Mouse (Mus musculus) neural tube, embryonic 15.5 days (tissue): ENCODE measurements at regions not wholly inside any gene's neighbourhood (a gene's known extent, or its start where the extent isn't known, plus 50 kb on each side); places are given as distances from the start of the nearest gene placed in this dataset.

ENCODE experiments used
- ATAC-seq: fragments of 200-750 bp; cut with Nextera tagmentation; 2 replicates; pipeline ENCODE4 v1.8.0; 2017; ENCODE audit warnings: mild to moderate bottlenecking, moderate TSS enrichment, moderate library complexity; ENCODE audit not compliant: low FRiP score
- H3K27ac ChIP-seq: fragments of 300-500 bp; sonication (generic); replicated peaks from 2 replicates; pipeline ENCODE4 v1.5.1; 2015; ENCODE audit warnings: mild to moderate bottlenecking, inconsistent platforms
- H3K27me3 ChIP-seq: fragments of 300-500 bp; sonication (generic); replicated peaks from 2 replicates; pipeline ENCODE4 v1.6.1; 2015; ENCODE audit warnings: inconsistent platforms
- H3K36me3 ChIP-seq: fragments of 300-500 bp; sonication (generic); 2 replicates; pipeline ENCODE4 v1.6.1; 2015; ENCODE audit warnings: inconsistent platforms
- H3K4me1 ChIP-seq: fragments of 300-500 bp; sonication (generic); 2 replicates; pipeline ENCODE4 v1.6.1; 2015; ENCODE audit warnings: inconsistent platforms
- H3K4me2 ChIP-seq: fragments of 300-500 bp; sonication (generic); 2 replicates; pipeline ENCODE4 v1.6.1; 2015; ENCODE audit warnings: inconsistent platforms, mild to moderate bottlenecking, moderate library complexity
- H3K4me3 ChIP-seq: fragments of 300-500 bp; sonication (generic); replicated peaks from 2 replicates; pipeline ENCODE4 v1.5.1; 2015; ENCODE audit warnings: mild to moderate bottlenecking, inconsistent platforms
- H3K9ac ChIP-seq: fragments of 300-500 bp; sonication (generic); replicated peaks from 2 replicates; pipeline ENCODE4 v1.6.1; 2015; ENCODE audit warnings: mild to moderate bottlenecking, inconsistent platforms
- H3K9me3 ChIP-seq: fragments of 300-500 bp; sonication (generic); replicated peaks from 2 replicates; pipeline ENCODE4 v1.6.1; 2016; ENCODE audit warnings: inconsistent platforms
- WGBS: fragments of 180-500 bp; shearing (Covaris S2); methylation state at CpG from one replicate; pipeline ENCODE4 v1.1.7; 2015; ENCODE audit warnings: mixed read lengths; 5-methylcytosine and 5-hydroxymethylcytosine counted together

GRCm38 (mm10) chr16:21340136-21340535 lies 82.8 kb upstream of the Vps8 start:
- peak; percentile 49 for ATAC-seq
- Histone ChIP-seq H3K27ac (peak overlapping the region; percentile 81), H3K9ac (no peak overlapping the region), H3K36me3 (no peaks in the 10 kb centered on the region), H3K9me3 (no peaks in the 10 kb centered on the region), H3K4me1 (peaks cover 24% of the 10 kb centered on the region), H3K4me3 (no peak overlapping the region), H3K27me3 (no peaks in the 10 kb centered on the region; the same call in 1 of the 2 replicates), H3K4me2 (no peak overlapping the region)
- 11% methylated on average over 7 of the region's 7 CpGs for WGBS

GRCm38 (mm10) chr16:21349869-21350268 lies 73.0 kb upstream of the Vps8 start:
- H3K4me3 ChIP-seq: no peak overlapping the region
- 0 out of 2 replicates have a peak, but pooled peaks cover 2% of the 10 kb centered on the region for H3K4me1 ChIP-seq
- H3K4me2 ChIP-seq: no peak overlapping the region
- WGBS: 59% methylated on average over 1 of the region's 1 CpGs
- no peaks in the 10 kb centered on the region for H3K27me3 ChIP-seq
- no peak for ATAC-seq
- no peaks in the 10 kb centered on the region for H3K9me3 ChIP-seq
- no peaks in the 10 kb centered on the region for H3K36me3 ChIP-seq
- no peak overlapping the region for H3K9ac ChIP-seq
- no peak overlapping the region for H3K27ac ChIP-seq

- Histone ChIP-seq H3K4me2 (no peak overlapping the region), H3K27ac (no peak overlapping the region), H3K4me3 (no peak overlapping the region), H3K27me3 (no peaks in the 10 kb centered on the region), H3K36me3 (no peaks in the 10 kb centered on the region), H3K4me1 (0 out of 2 replicates have a peak, but pooled peaks cover 2% of the 10 kb centered on the region), H3K9me3 (no peaks in the 10 kb centered on the region), H3K9ac (no peak overlapping the region)
- ATAC-seq: no peak
- WGBS: 85% methylated on average over 3 of the region's 3 CpGs
These were observed 71.6 kb upstream of the Vps8 start for GRCm38 (mm10) chr16:21351289-21351688.

- Histone ChIP-seq H3K4me2 (no peak overlapping the region), H3K4me3 (no peak overlapping the region), H3K4me1 (0 out of 2 replicates have a peak, but pooled peaks cover 2% of the 10 kb centered on the region), H3K27ac (no peak overlapping the region), H3K27me3 (no peaks in the 10 kb centered on the region), H3K36me3 (no peaks in the 10 kb centered on the region), H3K9ac (no peak overlapping the region), H3K9me3 (no peaks in the 10 kb centered on the region)
- ATAC-seq: no peak
- WGBS: 59% methylated on average over 5 of the region's 5 CpGs
These were observed 69.8 kb upstream of the Vps8 start for GRCm38 (mm10) chr16:21353111-21353510.

- WGBS: 22% methylated on average over 6 of the region's 6 CpGs
These were observed 69.4 kb upstream of the Vps8 start for GRCm38 (mm10) chr16:21353545-21353944.

GRCm38 (mm10) chr16:21355638-21356037 lies 67.3 kb upstream of the Vps8 start:
- H3K36me3 ChIP-seq: no peaks in the 10 kb centered on the region
- H3K4me3 ChIP-seq: no peak overlapping the region
- no peak overlapping the region for H3K9ac ChIP-seq
- no peak for ATAC-seq
- no peak overlapping the region for H3K4me2 ChIP-seq
- H3K4me1 ChIP-seq: 0 out of 2 replicates have a peak, but pooled peaks cover 2% of the 10 kb centered on the region
- no peaks in the 10 kb centered on the region for H3K9me3 ChIP-seq
- no peaks in the 10 kb centered on the region for H3K27me3 ChIP-seq
- no peak overlapping the region for H3K27ac ChIP-seq
- WGBS: 83% methylated on average over 1 of the region's 1 CpGs

More at GRCm38 (mm10) chr16:21353545-21353944, 69.4 kb upstream of the Vps8 start:
- 0 out of 2 replicates have a peak, but pooled peaks cover 2% of the 10 kb centered on the region for H3K4me1 ChIP-seq
- no peak overlapping the region for H3K4me2 ChIP-seq
- no peak overlapping the region for H3K27ac ChIP-seq
- no peaks in the 10 kb centered on the region for H3K36me3 ChIP-seq
- ATAC-seq: no peak
- H3K27me3 ChIP-seq: no peaks in the 10 kb centered on the region
- H3K4me3 ChIP-seq: no peak overlapping the region
- H3K9ac ChIP-seq: no peak overlapping the region
- H3K9me3 ChIP-seq: no peaks in the 10 kb centered on the region

GRCm38 (mm10) chr16:21357433-21357832 lies 65.5 kb upstream of the Vps8 start:
- no peak overlapping the region for H3K4me3 ChIP-seq
- no peak overlapping the region for H3K9ac ChIP-seq
- H3K4me2 ChIP-seq: no peak overlapping the region
- WGBS: 80% methylated on average over 5 of the region's 5 CpGs
- no peaks in the 10 kb centered on the region for H3K27me3 ChIP-seq
- H3K4me1 ChIP-seq: peaks cover 2% of the 10 kb centered on the region; the same call in 1 of the 2 replicates
- no peaks in the 10 kb centered on the region for H3K36me3 ChIP-seq
- no peak for ATAC-seq
- H3K9me3 ChIP-seq: no peaks in the 10 kb centered on the region
- H3K27ac ChIP-seq: no peak overlapping the region

GRCm38 (mm10) chr16:21358313-21358920 lies 64.5 kb upstream of the Vps8 start:
- no peak for ATAC-seq
- WGBS: 63% methylated on average over 12 of the region's 12 CpGs
- Histone ChIP-seq H3K27me3 (no peaks in the 10 kb centered on the region), H3K36me3 (no peaks in the 10 kb centered on the region), H3K4me3 (no peak overlapping the region), H3K4me2 (no peak overlapping the region), H3K9ac (no peak overlapping the region), H3K9me3 (no peaks in the 10 kb centered on the region), H3K27ac (no peak overlapping the region), H3K4me1 (peaks cover 9% of the 10 kb centered on the region)

- peaks cover 9% of the 10 kb centered on the region for H3K4me1 ChIP-seq
- no peak overlapping the region for H3K27ac ChIP-seq
- H3K9me3 ChIP-seq: no peaks in the 10 kb centered on the region
- H3K27me3 ChIP-seq: no peaks in the 10 kb centered on the region
- H3K9ac ChIP-seq: no peak overlapping the region
- no peak for ATAC-seq
- H3K4me3 ChIP-seq: no peak overlapping the region
- H3K4me2 ChIP-seq: no peak overlapping the region
- 72% methylated on average over 4 of the region's 4 CpGs for WGBS
- no peaks in the 10 kb centered on the region for H3K36me3 ChIP-seq
These were observed 63.5 kb upstream of the Vps8 start for GRCm38 (mm10) chr16:21359459-21359858.

GRCm38 (mm10) chr16:21361406-21361805 lies 61.5 kb upstream of the Vps8 start:
- Histone ChIP-seq H3K36me3 (no peaks in the 10 kb centered on the region), H3K9ac (no peak overlapping the region), H3K4me2 (no peak overlapping the region), H3K27ac (no peak overlapping the region), H3K9me3 (no peaks in the 10 kb centered on the region), H3K27me3 (no peaks in the 10 kb centered on the region), H3K4me3 (no peak overlapping the region), H3K4me1 (peaks cover 9% of the 10 kb centered on the region)
- no peak for ATAC-seq
- 52% methylated on average over 2 of the region's 2 CpGs for WGBS

GRCm38 (mm10) chr16:21362663-21363367 lies 60.1 kb upstream of the Vps8 start:
- H3K4me2 ChIP-seq: no peak overlapping the region
- H3K27me3 ChIP-seq: no peaks in the 10 kb centered on the region
- WGBS: 30% methylated on average over 12 of the region's 12 CpGs
- no peak overlapping the region for H3K9ac ChIP-seq
- H3K4me3 ChIP-seq: no peak overlapping the region
- peak overlapping the region; percentile 66 for H3K27ac ChIP-seq
- no peaks in the 10 kb centered on the region for H3K9me3 ChIP-seq
- H3K36me3 ChIP-seq: no peaks in the 10 kb centered on the region
- H3K4me1 ChIP-seq: peaks cover 9% of the 10 kb centered on the region
- ATAC-seq: peak; percentile 54

GRCm38 (mm10) chr16:21364885-21365284 lies 58.0 kb upstream of the Vps8 start:
- Histone ChIP-seq H3K9me3 (no peaks in the 10 kb centered on the region), H3K4me3 (no peak overlapping the region), H3K27me3 (no peaks in the 10 kb centered on the region), H3K27ac (no peak overlapping the region), H3K9ac (no peak overlapping the region), H3K4me1 (peaks cover 9% of the 10 kb centered on the region), H3K36me3 (no peaks in the 10 kb centered on the region), H3K4me2 (no peak overlapping the region)
- WGBS: 49% methylated on average over 8 of the region's 8 CpGs
- ATAC-seq: no peak
